Mouse (Mus musculus): Measurements from ENCODE around the gene Samhd1.
A peak's percentile ranks its signal among the peaks of the same experiment; 100 is the strongest.

Gene Samhd1

GRCm38 (mm10) chr2:157136646-157137045, 1.6 kb upstream of the Samhd1 start:
- no peak for DNase-seq (ENCODE audit: low spot score in 2 of 2)

GRCm38 (mm10) chr2:157136176-157136575, 1.1 kb upstream of the Samhd1 start:
- no peak for DNase-seq (ENCODE audit: low spot score in 2 of 2)

GRCm38 (mm10) chr2:157135529-157136120, 560 bp upstream of the Samhd1 start:
- no peak for DNase-seq (ENCODE audit: low spot score in 2 of 2)

GRCm38 (mm10) chr2:157134479-157134931, 560 bp downstream of the Samhd1 start:
- DNase-seq (ENCODE audit: low spot score in 2 of 2): peak; percentile 57 to 61

GRCm38 (mm10) chr2:157133769-157134478, 1.1 kb downstream of the Samhd1 start:
- peak; percentile 59 to 65 for DNase-seq (ENCODE audit: low spot score in 2 of 2)

GRCm38 (mm10) chr2:157132686-157133540, 2.2 kb downstream of the Samhd1 start:
- no peak for DNase-seq (ENCODE audit: low spot score in 2 of 2)

- no peak for DNase-seq (ENCODE audit: low spot score in 2 of 2)
Measured at GRCm38 (mm10) chr2:157132086-157132485, 3.0 kb downstream of the Samhd1 start.

- DNase-seq (ENCODE audit: low spot score in 2 of 2): peak; percentile 62 to 68
Measured at GRCm38 (mm10) chr2:157130813-157131514, 4.1 kb downstream of the Samhd1 start.

GRCm38 (mm10) chr2:157129601-157130164, 5.4 kb downstream of the Samhd1 start:
- peak; percentile 37 to 39 for DNase-seq (ENCODE audit: low spot score in 2 of 2)

- no peak for DNase-seq (ENCODE audit: low spot score in 2 of 2)
Measured at GRCm38 (mm10) chr2:157129096-157129495, 6.0 kb downstream of the Samhd1 start.

- DNase-seq (ENCODE audit: low spot score in 2 of 2): peak in 1 of 2 experiments; percentile 26
Measured at GRCm38 (mm10) chr2:157128072-157128471, 7.0 kb downstream of the Samhd1 start.

GRCm38 (mm10) chr2:157127370-157127769, 7.7 kb downstream of the Samhd1 start:
- no peak for DNase-seq (ENCODE audit: low spot score in 2 of 2)

GRCm38 (mm10) chr2:157125246-157125645, 9.8 kb downstream of the Samhd1 start:
- DNase-seq (ENCODE audit: low spot score in 2 of 2): no peak

- DNase-seq (ENCODE audit: low spot score in 2 of 2): peak in 1 of 2 experiments; percentile 31
Measured at GRCm38 (mm10) chr2:157121766-157122165, 13.3 kb downstream of the Samhd1 start.

- no peak for DNase-seq (ENCODE audit: low spot score in 2 of 2)
Measured at GRCm38 (mm10) chr2:157119075-157119474, 16.0 kb downstream of the Samhd1 start.

GRCm38 (mm10) chr2:157118556-157118955, 16.5 kb downstream of the Samhd1 start:
- DNase-seq (ENCODE audit: low spot score in 2 of 2): no peak

GRCm38 (mm10) chr2:157116964-157117363, 18.1 kb downstream of the Samhd1 start:
- DNase-seq (ENCODE audit: low spot score in 2 of 2): no peak

- no peak for DNase-seq (ENCODE audit: low spot score in 2 of 2)
Measured at GRCm38 (mm10) chr2:157108236-157108635, 26.8 kb downstream of the Samhd1 start.

GRCm38 (mm10) chr2:157104454-157104853, 30.6 kb downstream of the Samhd1 start:
- DNase-seq (ENCODE audit: low spot score in 2 of 2): no peak

GRCm38 (mm10) chr2:157102256-157102655, 32.8 kb downstream of the Samhd1 start:
- DNase-seq (ENCODE audit: low spot score in 2 of 2): no peak

GRCm38 (mm10) chr2:157101650-157102049, 33.4 kb downstream of the Samhd1 start:
- DNase-seq (ENCODE audit: low spot score in 2 of 2): no peak

- no peak for DNase-seq (ENCODE audit: low spot score in 2 of 2)
Measured at GRCm38 (mm10) chr2:157100319-157100605, 34.8 kb downstream of the Samhd1 start.
